Mouse (Mus musculus) CH12.LX (cell line): Measurements from ENCODE around the gene Fau. TPM values are rescaled to one million over a fixed set of nuclear protein-coding genes. Genes with fewer than 3 reads are reported as not detected.
A peak's percentile ranks its signal among the peaks of the same experiment; 100 is the strongest.

Experiments used
- DNase-seq: peaks from one replicate; pipeline ENCODE4 v3.0.0-alpha.2; 2013; ENCODE audit errors: extremely low read depth
- H3K27ac ChIP-seq: 2 replicates; pipeline ENCODE4 v1.5.1; 2012; ENCODE audit warnings: low read depth, mild to moderate bottlenecking, control low read depth, moderate library complexity; ENCODE audit not compliant: insufficient read depth
- H3K27me3 ChIP-seq: replicated peaks from 2 replicates; pipeline ENCODE3; 2012; ENCODE audit warnings: inconsistent platforms
- H3K36me3 ChIP-seq, 2 experiments: replicated peaks in 1 of 2; 2 replicates each; pipeline versions ENCODE3 to v1.6.1; 2012; ENCODE audit warnings: inconsistent platforms in 1 of 2, low read length in 1 of 2, mild to moderate bottlenecking in 1 of 2, mixed read lengths in 1 of 2, moderate library complexity in 1 of 2; ENCODE audit not compliant: control insufficient read depth in 1 of 2, insufficient read depth in 1 of 2
- H3K4me1 ChIP-seq, 2 experiments: 2 replicates each; pipeline ENCODE4 v1.6.1; 2012; ENCODE audit warnings: inconsistent platforms in 1 of 2, moderate library complexity in 1 of 2; ENCODE audit not compliant: insufficient read depth in 2 of 2, control insufficient read depth in 1 of 2
- H3K4me2 ChIP-seq: 2 replicates; pipeline ENCODE4 v1.6.1; 2012; ENCODE audit warnings: low read depth, mild to moderate bottlenecking, control low read depth; ENCODE audit not compliant: poor library complexity, insufficient read depth, severe bottlenecking
- H3K4me3 ChIP-seq, 3 experiments: fragments of 150-350 bp in 1 of 3; sonication (generic) in 1 of 3; replicated peaks in 1 of 3; 2 replicates each; pipeline versions ENCODE3 to v1.5.1; 2011 to 2012; ENCODE audit warnings: low read depth in 2 of 3, low read length in 2 of 3, mild to moderate bottlenecking in 2 of 3, moderate library complexity in 2 of 3, control low read depth in 1 of 3, improper control_type of control experiment in 1 of 3, inconsistent platforms in 1 of 3, mixed read lengths in 1 of 3; ENCODE audit not compliant: poor library complexity in 1 of 3
- H3K79me2 ChIP-seq: replicated peaks from 2 replicates; pipeline ENCODE4 v1.6.1; 2012; ENCODE audit warnings: mild to moderate bottlenecking, moderate library complexity; ENCODE audit not compliant: control insufficient read depth, poor library complexity, insufficient read depth, severe bottlenecking; ENCODE audit errors: extremely low read depth
- H3K9ac ChIP-seq: 2 replicates; pipeline ENCODE4 v1.6.1; 2012; ENCODE audit warnings: low read depth, mild to moderate bottlenecking, control low read depth, moderate library complexity; ENCODE audit not compliant: insufficient read depth
- H3K9me3 ChIP-seq: replicated peaks from 2 replicates; pipeline ENCODE3; 2012; ENCODE audit warnings: low read length, inconsistent platforms, mixed read lengths
- CHD1 ChIP-seq: IDR thresholded peaks from 2 replicates; pipeline ENCODE4 v1.6.1; 2012; ENCODE audit warnings: low read depth, low read length, improper control_type of control experiment, inconsistent platforms
- CHD2 ChIP-seq: IDR thresholded peaks from 2 replicates; pipeline ENCODE4 v1.6.1; 2011; ENCODE audit warnings: low read length, improper control_type of control experiment
- ETS1 ChIP-seq: conservative IDR thresholded peaks from 2 replicates; pipeline ENCODE4 v1.6.1; 2012; ENCODE audit warnings: low read depth, mild to moderate bottlenecking, inconsistent platforms, low read length, improper control_type of control experiment, moderate library complexity
- GABPA ChIP-seq: IDR thresholded peaks from 2 replicates; pipeline ENCODE4 v1.6.1; 2012; ENCODE audit warnings: low read depth, low read length, improper control_type of control experiment, inconsistent platforms; ENCODE audit not compliant: insufficient replicate concordance
- HCFC1 ChIP-seq: IDR thresholded peaks from 2 replicates; pipeline ENCODE4 v1.6.1; 2012; ENCODE audit warnings: low read depth, mild to moderate bottlenecking, inconsistent platforms, low read length, improper control_type of control experiment
- IRF4 ChIP-seq: IDR thresholded peaks from 2 replicates; pipeline ENCODE4 v1.6.1; 2014; ENCODE audit warnings: low read depth, mild to moderate bottlenecking, inconsistent platforms, low read length, improper control_type of control experiment
- JUND ChIP-seq: conservative IDR thresholded peaks from 2 replicates; pipeline ENCODE4 v1.6.1; 2011; ENCODE audit warnings: low read depth, low read length, improper control_type of control experiment
- MAFK ChIP-seq: IDR thresholded peaks from 2 replicates; pipeline ENCODE4 v1.6.1; 2011; ENCODE audit warnings: low read length, improper control_type of control experiment; ENCODE audit not compliant: insufficient replicate concordance
- MAX ChIP-seq: IDR thresholded peaks from 2 replicates; pipeline ENCODE4 v1.6.1; 2011; ENCODE audit warnings: low read length, improper control_type of control experiment
- MEF2A ChIP-seq: IDR thresholded peaks from 2 replicates; pipeline ENCODE4 v1.6.1; 2014; ENCODE audit warnings: low read depth, mild to moderate bottlenecking, inconsistent platforms, low read length, improper control_type of control experiment, borderline replicate concordance
- NELFE ChIP-seq: IDR thresholded peaks from 2 replicates; pipeline ENCODE4 v1.6.1; 2011; ENCODE audit warnings: low read depth, low read length, improper control_type of control experiment
- SIN3A ChIP-seq: IDR thresholded peaks from 2 replicates; pipeline ENCODE4 v1.6.1; 2012; ENCODE audit warnings: low read length, improper control_type of control experiment, inconsistent platforms
- ZKSCAN1 ChIP-seq: IDR thresholded peaks from 2 replicates; pipeline ENCODE4 v1.6.1; 2012; ENCODE audit warnings: low read depth, inconsistent platforms, low read length, improper control_type of control experiment, borderline replicate concordance
- ZMIZ1 ChIP-seq: IDR thresholded peaks from 2 replicates; pipeline ENCODE4 v1.6.1; 2012; ENCODE audit warnings: low read depth, mild to moderate bottlenecking, inconsistent platforms, low read length, improper control_type of control experiment
- dilution Hi-C: fragments of 300-500 bp; cut with MboI; formaldehyde crosslinking; loops from 2 replicates; pipeline ENCODE4 v1.14.3; 2020; ENCODE audit warnings: low sequenced_read_pairs; ENCODE audit not compliant: extremely low pct_unique_long_range_greater_than_20kb, extremely low pct_ligation_motif_present
- in situ Hi-C: fragments of 300-500 bp; cut with MboI; formaldehyde crosslinking; loops from 3 replicates; pipeline ENCODE4 v1.14.3; 2019; ENCODE audit warnings: low sequenced_read_pairs, low pct_ligation_motif_present, low pct_unique_long_range_greater_than_20kb, mixed read lengths
- polyA plus RNA-seq: library from polyadenylated mRNA; unstranded; fragments of >175 nt; gene quantifications from 2 replicates; pipeline ENCODE4 v1.2.1, GENCODE M21; 2012; ENCODE audit warnings: low read depth; ENCODE audit not compliant: insufficient read length
- total RNA-seq, 2 experiments: library from RNA; depleted of rRNA; stranded (reverse); fragments of 300-350 nt in 1 of 2; fragments of >200 nt in 1 of 2; gene quantifications; 2 replicates each; pipeline ENCODE4 v1.2.3; 2012 to 2014

Gene Fau
- total and polyA plus RNA-seq, 3 experiments = 1,239 to 2,522 (median 2,403) TPM

GRCm38 (mm10) chr19:6101186-6101585 is 43.5 kb downstream of the Fau start:
- TF ChIP-seq ETS1 (no peak), ZMIZ1 (0 out of 2 replicates have a peak, but pooled peaks have one; percentile 20)
- in situ Hi-C loops = no loop called here
- dilution Hi-C loops = no loop called here

GRCm38 (mm10) chr19:6102169-6102853 is 44.7 kb downstream of the Fau start:
- in situ Hi-C loops (no loop called here), dilution Hi-C loops (no loop called here)
- peaks cover 0 to 7% of the 10 kb centered on the region in 2 experiments; a peak in 2 of 4 replicates for H3K4me1 ChIP-seq
- no peaks in the 10 kb centered on the region for H3K27me3 ChIP-seq
- TF ChIP-seq CHD1 (no peak), JUND (no peak), IRF4 (no peak), ETS1 (no peak), MAX (no peak), MEF2A (no peak), ZMIZ1 (no peak), CHD2 (no peak)
- TF ChIP-seq, all 38 proteins: peak for 0
- no peak overlapping the region for H3K4me2 ChIP-seq
- no peak for DNase-seq
- H3K27ac ChIP-seq = no peak overlapping the region
- no peak overlapping the region for H3K9ac ChIP-seq
- H3K9me3 ChIP-seq = no peaks in the 10 kb centered on the region
- H3K79me2 ChIP-seq = no peaks in the 10 kb centered on the region
- peaks cover 12 to 49% of the 10 kb centered on the region in 2 experiments for H3K36me3 ChIP-seq
- H3K4me3 ChIP-seq = no peak overlapping the region

More at GRCm38 (mm10) chr19:6101186-6101585, 43.5 kb downstream of the Fau start:
- Histone ChIP-seq H3K9ac (no peak overlapping the region), H3K79me2 (no peaks in the 10 kb centered on the region), H3K27me3 (no peaks in the 10 kb centered on the region), H3K27ac (no peak overlapping the region), H3K36me3 (peaks cover 12 to 50% of the 10 kb centered on the region in 2 experiments), H3K4me1 (peaks cover 0 to 7% of the 10 kb centered on the region in 2 experiments; a peak in 2 of 4 replicates), H3K9me3 (no peaks in the 10 kb centered on the region), H3K4me3 (no peak overlapping the region), H3K4me2 (no peak overlapping the region)
- no peak for DNase-seq

- Histone ChIP-seq H3K9ac (no peak overlapping the region), H3K79me2 (no peaks in the 10 kb centered on the region), H3K4me3 (no peak overlapping the region), H3K4me2 (no peak overlapping the region), H3K36me3 (peaks cover 0 to 41% of the 10 kb centered on the region in 2 experiments), H3K9me3 (no peaks in the 10 kb centered on the region), H3K27ac (no peak overlapping the region), H3K27me3 (no peaks in the 10 kb centered on the region), H3K4me1 (peaks cover 0 to 7% of the 10 kb centered on the region in 2 experiments; a peak in 2 of 4 replicates)
- dilution Hi-C loops (no loop called here), in situ Hi-C loops (no loop called here)
- no peak for DNase-seq
- TF ChIP-seq SIN3A (no peak), HCFC1 (no peak), ZMIZ1 (no peak), ETS1 (no peak), MAFK (no peak), GABPA (no peak), ZKSCAN1 (no peak), NELFE (no peak)
Observed at GRCm38 (mm10) chr19:6104476-6104875, 46.8 kb downstream of the Fau start.
